Mouse (Mus musculus) heart, adult 18-20 months (tissue): ENCODE measurements around the gene Gtf2h3. TPM values are rescaled to one million over a fixed set of nuclear protein-coding genes. Genes with fewer than 3 reads are reported as not detected.

Experiments used
- DNase-seq, 2 experiments: peaks; one replicate each; pipeline ENCODE4 v3.0.0; 2021 to 2022; ENCODE audit warnings: mixed read lengths in 1 of 2
- total RNA-seq, 2 experiments: library from RNA; stranded (reverse); gene quantifications; 2 replicates each; pipeline ENCODE4 v1.2.3; 2021

Gene Gtf2h3
- total RNA-seq, 2 experiments from 2014 or later = 18.3 to 20.2 TPM

DNA sequence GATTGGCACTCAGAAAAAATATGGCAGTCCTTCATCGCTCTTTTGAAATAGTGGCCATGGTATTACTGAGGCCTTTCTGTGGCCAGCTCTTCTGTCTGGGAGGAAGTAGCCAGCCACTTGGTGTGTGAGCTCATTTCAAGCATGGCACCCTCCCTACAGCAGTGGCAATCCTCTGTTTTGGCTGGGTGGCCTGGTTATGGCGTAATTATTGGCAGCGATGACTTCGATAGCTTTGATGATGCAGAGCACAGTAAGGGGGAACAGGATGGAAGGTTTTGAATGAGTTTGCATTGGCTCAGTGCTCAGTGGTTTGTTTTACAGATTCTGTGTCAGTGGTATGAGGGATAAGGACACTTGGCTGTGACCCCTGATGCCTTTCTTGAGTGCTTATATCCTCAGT, 57.8 kb downstream of the Gtf2h3 start:
- no peak for DNase-seq

DNA sequence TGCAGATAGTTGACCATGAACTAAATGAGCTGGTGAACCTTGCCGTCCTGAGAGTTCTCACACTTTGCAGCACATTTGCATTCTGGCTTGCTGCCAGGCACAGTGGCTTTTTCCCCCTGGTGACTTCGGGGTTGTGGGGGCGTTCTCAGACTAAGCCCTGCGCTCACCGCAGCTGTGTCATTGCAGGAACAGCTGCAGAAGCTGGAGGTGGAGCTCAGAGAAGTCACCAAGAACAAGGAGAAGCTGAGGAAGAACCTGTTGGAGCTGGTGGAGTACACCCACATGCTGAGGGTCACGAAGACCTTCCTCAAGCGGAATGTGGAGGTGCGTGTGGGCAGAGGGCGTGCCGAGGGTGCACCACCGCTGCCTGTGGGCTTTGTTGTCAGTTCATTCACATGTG, 58.4 kb downstream of the Gtf2h3 start:
- no peak for DNase-seq

DNA sequence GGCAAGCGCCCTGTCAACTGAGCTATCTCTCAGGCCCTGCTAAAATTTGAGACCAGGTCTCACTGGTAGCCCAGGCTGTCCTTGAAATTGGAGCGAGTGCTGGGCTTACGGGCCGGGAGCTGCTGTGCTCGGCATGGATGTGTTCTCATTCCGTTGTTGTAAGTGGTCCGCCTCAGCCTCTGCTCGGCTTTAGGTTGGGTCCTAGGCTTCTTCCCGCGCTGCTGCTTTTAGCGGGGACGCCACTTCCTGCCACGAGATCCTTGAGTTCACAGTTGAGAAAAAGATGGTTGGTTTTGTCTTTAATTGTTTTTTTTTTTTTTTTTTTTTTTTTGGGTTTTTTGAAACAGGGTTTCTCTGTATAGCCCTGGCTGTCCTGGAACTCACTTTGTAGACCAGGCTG, 58.9 kb downstream of the Gtf2h3 start:
- no peak for DNase-seq

Other genes with a start within 250 kb of the Gtf2h3 start
- 100 to 1,000 TPM; 148 to 156 TPM for gene Cdk2ap1, start 216.1 kb upstream of the Gtf2h3 start, total RNA-seq
- 10 to 100 TPM; 61.1 to 66.0 TPM for gene Sbno1, start 153.1 kb upstream of the Gtf2h3 start, total RNA-seq
- 100 to 1,000 TPM; 205 to 229 TPM for gene Kmt5a, start 139.2 kb upstream of the Gtf2h3 start, total RNA-seq
- gene Rilpl2, start 100.8 kb upstream of the Gtf2h3 start, total RNA-seq = 1 to 10 TPM; 6.9 to 7.1 TPM
- 10 to 100 TPM; 14.0 to 14.2 TPM for gene Snrnp35, start 96.0 kb upstream of the Gtf2h3 start, total RNA-seq
- 100 to 1,000 TPM; 174 to 192 TPM for gene Rilpl1, start 47.7 kb upstream of the Gtf2h3 start, total RNA-seq
- 100 to 1,000 TPM; 173 to 185 TPM for gene Tmed2, start 38.4 kb upstream of the Gtf2h3 start, total RNA-seq
- 1 to 10 TPM; 4.8 to 5.2 TPM for gene Ddx55, start 26.3 kb upstream of the Gtf2h3 start, total RNA-seq
- gene Eif2b1, start within 50 bp of the Gtf2h3 start, total RNA-seq = 10 to 100 TPM; 26.7 to 26.8 TPM
- gene Atp6v0a2, start 49.4 kb downstream of the Gtf2h3 start, total RNA-seq = 10 to 100 TPM; 52.0 to 65.0 TPM
- under 1 TPM; 0.02 to 0.26 TPM for gene Dnah10, start 145.9 kb downstream of the Gtf2h3 start, total RNA-seq